Mouse (Mus musculus) B cell, adult 2 months (primary cell): ENCODE data around the gene 0610040J01Rik.
A peak's percentile ranks its signal among the peaks of the same experiment; 100 is the strongest.
"Not testable (repeated sequence)": the region's sequence is repeated elsewhere in the genome, so short reads cannot be mapped to it uniquely, and the experiment has no call there.

Experiments
- DNase-seq, 2 experiments: peaks; one replicate each; pipeline ENCODE4 v3.0.0; 2022

0610040J01Rik gene

GRCm38 (mm10) chr5:63831054-63831453 lies 18.9 kb downstream of the 0610040J01Rik start:
- peak; percentile 26 to 28 for DNase-seq

- no peak for DNase-seq
Measured at GRCm38 (mm10) chr5:63833955-63834354, 21.8 kb downstream of the 0610040J01Rik start.

GRCm38 (mm10) chr5:63834435-63834834 lies 22.3 kb downstream of the 0610040J01Rik start:
- DNase-seq, result no peak

- peak in 1 of 2 experiments; percentile 35 for DNase-seq
Measured at GRCm38 (mm10) chr5:63837115-63837514, 25.0 kb downstream of the 0610040J01Rik start.

GRCm38 (mm10) chr5:63837851-63838250 lies 25.7 kb downstream of the 0610040J01Rik start:
- DNase-seq, result no peak

GRCm38 (mm10) chr5:63839801-63840416 lies 27.7 kb downstream of the 0610040J01Rik start:
- DNase-seq, result no peak

- DNase-seq, result no peak
Measured at GRCm38 (mm10) chr5:63847080-63847479, 34.9 kb downstream of the 0610040J01Rik start.

GRCm38 (mm10) chr5:63847541-63848226 lies 35.5 kb downstream of the 0610040J01Rik start:
- no peak for DNase-seq

- DNase-seq, result peak; percentile 33 to 37
Measured at GRCm38 (mm10) chr5:63858901-63859300, 46.7 kb downstream of the 0610040J01Rik start.

- DNase-seq, result no peak
Measured at GRCm38 (mm10) chr5:63867421-63867820, 55.3 kb downstream of the 0610040J01Rik start.

- no peak for DNase-seq
Measured at GRCm38 (mm10) chr5:63872176-63872932, 60.2 kb downstream of the 0610040J01Rik start.

- peak; percentile 18 to 26 for DNase-seq
Measured at GRCm38 (mm10) chr5:63874880-63875279, 62.7 kb downstream of the 0610040J01Rik start.

GRCm38 (mm10) chr5:63876081-63876480 lies 63.9 kb downstream of the 0610040J01Rik start:
- DNase-seq, result no peak

- no peak for DNase-seq
Measured at GRCm38 (mm10) chr5:63879026-63879425, 66.9 kb downstream of the 0610040J01Rik start.

- no peak for DNase-seq
Measured at GRCm38 (mm10) chr5:63886292-63886691, 74.1 kb downstream of the 0610040J01Rik start.

GRCm38 (mm10) chr5:63886709-63887108 lies 74.5 kb downstream of the 0610040J01Rik start:
- peak; percentile 42 to 45 for DNase-seq

- peak; percentile 20 to 32 for DNase-seq
Measured at GRCm38 (mm10) chr5:63887111-63887510, 74.9 kb downstream of the 0610040J01Rik start.

- no peak for DNase-seq
Measured at GRCm38 (mm10) chr5:63891241-63891640, 79.1 kb downstream of the 0610040J01Rik start.

GRCm38 (mm10) chr5:63891912-63892311 lies 79.7 kb downstream of the 0610040J01Rik start:
- DNase-seq, result no peak

- not testable (repeated sequence) for DNase-seq
Measured at GRCm38 (mm10) chr5:63897001-63897819, 85.0 kb downstream of the 0610040J01Rik start.

- DNase-seq, result no peak
Measured at GRCm38 (mm10) chr5:63897820-63898110, 85.6 kb downstream of the 0610040J01Rik start.

- DNase-seq, result no peak
Measured at GRCm38 (mm10) chr5:63903329-63903728, 91.2 kb downstream of the 0610040J01Rik start.
